Mouse (Mus musculus) hindbrain, embryonic 11.5 days (tissue): ENCODE results near the gene Sh3bp2. TPM values are rescaled to one million over a fixed set of nuclear protein-coding genes. Genes with fewer than 3 reads are reported as not detected.

Experiments used
- ATAC-seq: fragments of 200-750 bp; cut with Nextera tagmentation; 2 replicates; pipeline ENCODE4 v1.8.0; 2017; ENCODE audit warnings: mild to moderate bottlenecking, moderate TSS enrichment, moderate library complexity; ENCODE audit not compliant: low FRiP score
- DNase-seq: peaks from one replicate; pipeline ENCODE4 v3.0.0-alpha.2; 2015; ENCODE audit warnings: low spot score
- H3K27ac ChIP-seq: fragments of 300-500 bp; sonication (generic); 2 replicates; pipeline ENCODE4 v1.5.1; 2014; ENCODE audit warnings: mild to moderate bottlenecking, low read depth, low read length
- H3K27me3 ChIP-seq: fragments of 300-500 bp; sonication (generic); 2 replicates; pipeline ENCODE4 v1.6.1; 2014; ENCODE audit warnings: mild to moderate bottlenecking, low read length, moderate library complexity, mixed read lengths; ENCODE audit not compliant: control insufficient read depth, insufficient read depth
- H3K36me3 ChIP-seq: fragments of 300-500 bp; sonication (generic); 2 replicates; pipeline ENCODE4 v1.6.1; 2014; ENCODE audit warnings: mild to moderate bottlenecking, low read length, moderate library complexity, mixed read lengths; ENCODE audit not compliant: control insufficient read depth, insufficient read depth
- H3K4me1 ChIP-seq: fragments of 300-500 bp; sonication (generic); replicated peaks from 2 replicates; pipeline ENCODE4 v1.6.1; 2014; ENCODE audit warnings: low read length, mixed read lengths; ENCODE audit not compliant: control insufficient read depth, insufficient read depth
- H3K4me2 ChIP-seq: fragments of 300-500 bp; sonication (generic); replicated peaks from 2 replicates; pipeline ENCODE4 v1.6.1; 2014; ENCODE audit warnings: mild to moderate bottlenecking, low read depth, low read length
- H3K4me3 ChIP-seq: fragments of 300-500 bp; sonication (generic); 2 replicates; pipeline ENCODE4 v1.5.1; 2014; ENCODE audit warnings: low read depth, low read length
- H3K9ac ChIP-seq: fragments of 300-500 bp; sonication (generic); 2 replicates; pipeline ENCODE4 v1.6.1; 2014; ENCODE audit warnings: low read depth, low read length
- H3K9me3 ChIP-seq: fragments of 300-500 bp; sonication (generic); 2 replicates; pipeline ENCODE4 v1.6.1; 2016; ENCODE audit warnings: low read length; ENCODE audit not compliant: control insufficient read depth
- WGBS: fragments of 180-500 bp; shearing (Covaris S2); extraction: QIAGEN DNeasy Blood & Tissue Kit; methylation state at CpG from one replicate; pipeline ENCODE4 v1.1.7; 2014; 5-methylcytosine and 5-hydroxymethylcytosine counted together
- polyA plus RNA-seq: library from polyadenylated mRNA; unstranded; fragments of >200 nt; fragmentation: Nextera tagmentation; extraction: Ambion mirVana; gene quantifications from 2 replicates; pipeline ENCODE4 v1.2.1, GENCODE M21; 2014

Gene Sh3bp2
- polyA plus RNA-seq, 1 experiment from 2014 or later = 10.8 TPM

DNA sequence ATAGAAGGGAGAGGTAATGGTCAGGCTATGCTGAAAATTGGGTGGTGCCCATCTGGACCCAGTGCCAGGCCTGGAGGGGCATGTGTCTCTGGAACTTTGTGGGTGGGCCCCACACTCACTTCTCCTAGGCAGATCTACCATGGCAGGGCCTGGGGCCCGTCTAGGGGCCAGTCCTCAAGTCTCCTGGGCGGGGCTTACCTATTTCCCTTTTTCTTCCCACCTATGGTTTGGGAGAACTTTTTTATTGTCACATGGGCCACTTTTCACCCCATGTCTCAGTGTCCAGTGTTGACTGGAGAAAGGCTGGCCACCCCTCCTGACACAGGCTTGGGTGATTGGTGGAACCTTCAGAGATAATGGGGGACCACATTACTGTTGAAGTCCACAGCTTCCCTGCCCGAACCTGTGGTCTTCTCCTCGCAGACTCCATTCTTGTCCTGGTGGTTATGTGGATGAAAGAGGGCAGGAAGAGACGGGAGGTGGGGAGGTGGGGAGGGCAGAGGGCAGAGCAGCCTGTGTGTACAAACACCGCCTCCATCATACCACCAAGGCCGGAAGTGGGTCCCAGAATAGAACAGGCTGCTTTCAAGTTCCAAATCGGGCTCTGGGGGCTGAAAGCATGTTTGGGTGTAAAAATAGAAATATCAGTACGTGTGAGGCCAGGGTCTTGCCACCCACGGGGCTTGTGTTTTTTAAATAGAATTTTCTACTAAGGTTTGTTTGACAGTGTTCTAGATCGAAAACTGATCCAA lies 5.0 kb upstream of the Sh3bp2 start:
- no peak overlapping the region for H3K4me2 ChIP-seq
- no peaks in the 10 kb centered on the region for H3K36me3 ChIP-seq
- H3K9ac ChIP-seq = no peak overlapping the region
- no peak for ATAC-seq
- H3K27me3 ChIP-seq = no peaks in the 10 kb centered on the region
- DNase-seq = no peak
- H3K4me1 ChIP-seq = no peaks in the 10 kb centered on the region
- WGBS = 79% methylated on average over 11 of the region's 11 CpGs
- no peak overlapping the region for H3K27ac ChIP-seq
- H3K4me3 ChIP-seq = no peak overlapping the region
- no peaks in the 10 kb centered on the region for H3K9me3 ChIP-seq

DNA sequence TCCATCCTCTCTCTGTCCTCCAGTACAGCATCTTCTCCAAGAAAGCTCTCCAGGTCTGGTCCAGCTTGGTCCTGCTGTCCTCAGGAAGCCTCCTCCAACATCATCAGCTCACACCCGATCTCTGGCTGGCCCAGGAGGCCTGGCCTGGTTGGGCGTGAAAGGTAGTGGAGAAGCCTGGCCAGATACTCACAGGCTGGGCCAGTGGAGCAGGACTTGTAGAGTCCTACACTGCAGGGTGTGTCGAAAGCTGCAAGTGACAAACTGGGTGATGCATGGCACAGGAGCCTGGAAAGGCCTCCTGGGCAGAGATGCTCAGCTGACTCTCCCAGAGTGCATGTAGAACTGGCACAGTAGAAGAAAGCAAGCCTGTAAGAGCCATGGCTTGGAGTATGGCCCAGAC lies 4.3 kb upstream of the Sh3bp2 start:
- H3K4me1 ChIP-seq = no peaks in the 10 kb centered on the region
- H3K9ac ChIP-seq = no peak overlapping the region
- ATAC-seq (no peak), DNase-seq (no peak)
- no peaks in the 10 kb centered on the region for H3K9me3 ChIP-seq
- H3K36me3 ChIP-seq = no peaks in the 10 kb centered on the region
- no peaks in the 10 kb centered on the region; the same call in 1 of the 2 replicates for H3K27me3 ChIP-seq
- H3K27ac ChIP-seq = no peak overlapping the region
- WGBS = 89% methylated on average over 3 of the region's 3 CpGs
- H3K4me2 ChIP-seq = no peak overlapping the region
- H3K4me3 ChIP-seq = no peak overlapping the region

DNA sequence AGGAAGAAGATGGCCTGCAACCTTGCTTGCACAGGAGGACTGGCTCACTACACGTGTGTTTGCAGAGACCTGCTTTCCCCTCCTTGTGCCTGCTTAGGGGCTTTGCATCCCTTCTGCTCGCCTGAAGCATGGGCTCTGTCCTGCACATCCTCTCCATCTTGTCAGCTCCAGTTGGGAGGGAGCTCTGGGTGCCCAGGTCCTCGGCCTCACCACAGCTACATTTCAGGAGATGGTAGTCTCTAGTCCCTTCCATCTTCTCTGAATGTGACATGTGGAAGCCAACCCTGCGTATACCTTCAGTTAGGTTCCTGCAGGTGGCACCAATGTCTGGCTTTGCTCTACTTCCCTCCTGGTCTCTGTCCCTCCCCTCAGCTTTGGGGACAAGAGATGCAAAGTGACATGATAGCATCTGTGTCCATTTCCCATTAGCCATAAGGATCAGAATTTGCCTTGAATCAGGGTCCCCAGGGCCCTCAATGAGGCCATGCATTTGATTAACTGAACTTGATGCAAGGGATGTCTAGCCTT lies 1.6 kb upstream of the Sh3bp2 start:
- no peak overlapping the region for H3K4me3 ChIP-seq
- WGBS = 57% methylated on average over 4 of the region's 4 CpGs
- no peak for DNase-seq
- H3K9ac ChIP-seq = no peak overlapping the region
- no peaks in the 10 kb centered on the region for H3K4me1 ChIP-seq
- H3K27ac ChIP-seq = no peak overlapping the region
- no peak overlapping the region for H3K4me2 ChIP-seq
- ATAC-seq = no peak
- H3K27me3 ChIP-seq = no peaks in the 10 kb centered on the region; the same call in 1 of the 2 replicates
- no peaks in the 10 kb centered on the region for H3K9me3 ChIP-seq
- H3K36me3 ChIP-seq = no peaks in the 10 kb centered on the region

DNA sequence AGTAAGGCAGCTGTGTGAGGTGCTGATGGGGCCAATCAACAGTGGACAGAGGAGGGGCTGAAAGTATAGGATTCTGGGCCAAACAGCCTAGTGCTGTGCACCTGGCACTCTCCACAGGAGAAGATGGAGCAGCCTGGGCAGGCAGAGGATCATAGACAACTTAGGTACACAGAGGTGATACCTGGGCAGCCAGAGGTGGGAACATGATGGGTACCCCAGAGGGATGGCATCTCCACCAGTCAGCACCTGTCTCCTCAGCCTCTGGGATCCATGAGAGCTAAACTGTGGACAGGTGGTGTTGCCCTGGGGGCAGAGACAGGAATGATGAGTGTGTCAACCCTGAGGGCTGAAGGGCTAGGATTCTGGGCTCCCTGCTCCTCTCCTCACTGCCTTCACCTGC lies 1.1 kb upstream of the Sh3bp2 start:
- no peak for DNase-seq

DNA sequence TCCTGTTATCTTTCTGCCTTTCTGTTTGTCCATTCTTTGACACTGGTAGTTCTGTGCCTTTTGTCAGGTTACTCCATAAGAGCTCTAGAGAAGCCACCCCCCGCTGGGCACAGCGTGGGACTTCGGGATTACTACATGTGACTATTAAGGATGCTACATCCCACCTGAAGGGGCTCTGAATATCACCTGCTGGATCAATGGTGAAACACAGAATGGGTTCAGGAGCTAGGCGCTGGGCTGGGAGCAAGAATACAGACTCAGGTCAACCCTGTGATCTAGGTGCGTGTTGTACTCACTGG lies 788 bp downstream of the Sh3bp2 start:
- no peaks in the 10 kb centered on the region for H3K9me3 ChIP-seq
- no peak overlapping the region for H3K4me2 ChIP-seq
- no peak overlapping the region for H3K9ac ChIP-seq
- H3K4me1 ChIP-seq = no peaks in the 10 kb centered on the region
- ATAC-seq (no peak; the same call in 1 of the 2 replicates), DNase-seq (no peak)
- no peaks in the 10 kb centered on the region; the same call in 1 of the 2 replicates for H3K27me3 ChIP-seq
- 32% methylated on average over 5 of the region's 5 CpGs for WGBS
- no peak overlapping the region for H3K4me3 ChIP-seq
- H3K27ac ChIP-seq = no peak overlapping the region
- H3K36me3 ChIP-seq = no peaks in the 10 kb centered on the region

More for the DNA sequence above, 1.1 kb upstream of the Sh3bp2 start:
- H3K4me3 ChIP-seq = no peak overlapping the region
- no peaks in the 10 kb centered on the region; the same call in 1 of the 2 replicates for H3K27me3 ChIP-seq
- H3K27ac ChIP-seq = no peak overlapping the region
- H3K9me3 ChIP-seq = no peaks in the 10 kb centered on the region
- no peak overlapping the region for H3K9ac ChIP-seq
- ATAC-seq = no peak
- no peak overlapping the region for H3K4me2 ChIP-seq
- H3K4me1 ChIP-seq = no peaks in the 10 kb centered on the region
- H3K36me3 ChIP-seq = no peaks in the 10 kb centered on the region

DNA sequence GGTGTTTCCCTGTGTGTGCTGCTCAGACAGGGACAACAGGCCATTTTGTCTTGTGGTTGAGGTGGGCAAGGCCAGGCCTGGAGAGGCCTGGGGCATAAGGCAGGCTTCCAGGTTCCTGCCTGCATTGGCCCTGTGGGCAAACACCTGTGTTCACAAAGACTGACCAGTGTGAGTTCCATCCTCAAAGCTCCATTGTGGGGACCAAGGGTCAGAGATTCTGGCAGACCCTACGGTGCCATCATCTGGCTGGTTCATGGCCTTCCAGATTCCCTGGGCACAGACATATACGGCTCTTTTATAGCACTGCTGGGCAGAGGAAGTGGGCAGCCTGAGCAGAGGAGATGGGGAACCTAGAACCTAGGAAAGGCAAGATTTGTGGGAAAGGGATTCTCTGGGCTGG lies 1.7 kb downstream of the Sh3bp2 start:
- Histone ChIP-seq H3K4me3 (no peak overlapping the region), H3K4me2 (no peak overlapping the region), H3K27me3 (no peaks in the 10 kb centered on the region; the same call in 1 of the 2 replicates), H3K9me3 (no peaks in the 10 kb centered on the region), H3K36me3 (no peaks in the 10 kb centered on the region), H3K27ac (no peak overlapping the region), H3K9ac (no peak overlapping the region), H3K4me1 (no peaks in the 10 kb centered on the region)
- WGBS = 87% methylated on average over 2 of the region's 2 CpGs
- ATAC-seq (no peak), DNase-seq (no peak)

DNA sequence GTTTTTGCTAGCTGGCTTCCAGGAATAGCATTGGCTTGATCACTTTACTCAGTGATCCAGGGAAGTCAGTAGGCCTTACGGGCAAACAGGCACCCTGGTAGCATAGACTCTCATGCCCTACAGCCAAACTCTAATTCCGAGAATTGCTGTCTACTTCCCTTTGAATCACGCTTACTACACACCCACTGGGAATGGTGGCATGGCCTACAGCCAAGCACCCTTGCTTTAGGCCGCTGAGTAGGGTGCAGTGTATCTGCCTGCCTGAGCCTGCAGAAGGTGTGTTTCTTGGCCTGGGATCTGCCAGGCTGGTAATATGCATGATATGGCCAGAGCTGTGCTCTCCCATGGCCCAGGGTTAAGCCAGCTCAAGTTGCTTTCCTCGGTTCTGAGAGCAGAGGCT lies 3.1 kb downstream of the Sh3bp2 start:
- Histone ChIP-seq H3K9me3 (no peaks in the 10 kb centered on the region), H3K36me3 (no peaks in the 10 kb centered on the region), H3K27ac (no peak overlapping the region), H3K4me1 (no peaks in the 10 kb centered on the region), H3K9ac (no peak overlapping the region), H3K27me3 (no peaks in the 10 kb centered on the region; the same call in 1 of the 2 replicates), H3K4me2 (no peak overlapping the region), H3K4me3 (no peak overlapping the region)
- ATAC-seq = no peak
- DNase-seq = no peak
- WGBS = 78% methylated on average over 5 of the region's 5 CpGs

DNA sequence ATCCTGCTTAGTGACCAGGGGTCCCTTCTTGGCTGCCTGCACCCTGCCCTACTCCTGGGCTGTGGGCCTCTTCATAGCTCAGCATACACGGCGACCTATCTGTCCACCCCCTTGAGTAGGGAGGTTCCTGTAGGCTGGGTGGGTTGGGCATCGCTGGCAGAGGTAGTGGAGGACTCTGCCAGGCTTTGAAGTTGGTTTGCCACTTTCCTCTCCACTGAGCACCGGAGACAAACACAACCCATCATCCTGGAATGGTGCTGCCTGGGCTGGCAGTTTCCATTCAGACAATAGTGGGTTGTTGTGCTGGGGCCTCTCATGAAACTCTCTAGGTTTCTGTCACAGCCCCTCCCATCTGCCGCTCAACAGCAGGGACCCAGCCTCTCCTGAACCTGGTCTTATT lies 4.5 kb downstream of the Sh3bp2 start:
- Histone ChIP-seq H3K4me2 (no peak overlapping the region), H3K4me3 (no peak overlapping the region), H3K9me3 (no peaks in the 10 kb centered on the region), H3K27me3 (no peaks in the 10 kb centered on the region; the same call in 1 of the 2 replicates), H3K4me1 (no peaks in the 10 kb centered on the region), H3K9ac (no peak overlapping the region), H3K36me3 (no peaks in the 10 kb centered on the region), H3K27ac (no peak overlapping the region)
- ATAC-seq (no peak), DNase-seq (no peak)
- 81% methylated on average over 5 of the region's 5 CpGs for WGBS

DNA sequence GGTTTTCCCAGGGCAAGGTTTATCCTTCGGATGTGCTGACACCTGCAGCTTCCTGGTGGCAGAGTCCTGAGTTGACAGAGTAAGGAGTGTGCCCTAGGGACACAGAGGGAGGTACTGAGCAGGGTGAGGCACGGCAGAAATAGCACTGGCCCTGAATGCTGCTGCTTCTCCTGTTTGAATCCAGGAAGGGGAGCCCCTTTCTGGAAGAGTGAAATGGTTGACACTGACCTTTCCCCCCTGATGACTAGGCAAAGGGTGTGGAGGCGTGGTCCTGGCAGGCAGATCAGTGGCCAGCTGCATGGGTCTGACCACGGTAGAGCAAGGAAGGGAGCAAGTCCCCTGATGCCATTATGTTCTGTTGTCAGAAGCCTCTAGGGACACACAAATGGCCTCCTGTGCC lies 5.0 kb downstream of the Sh3bp2 start:
- Histone ChIP-seq H3K4me3 (no peak overlapping the region), H3K36me3 (no peaks in the 10 kb centered on the region), H3K4me2 (no peak overlapping the region), H3K9ac (no peak overlapping the region), H3K27me3 (no peaks in the 10 kb centered on the region; the same call in 1 of the 2 replicates), H3K4me1 (no peaks in the 10 kb centered on the region), H3K9me3 (no peaks in the 10 kb centered on the region), H3K27ac (no peak overlapping the region)
- DNase-seq (no peak), ATAC-seq (no peak)
- 62% methylated on average over 4 of the region's 4 CpGs for WGBS
